Mouse (Mus musculus): ENCODE measurements at regions not wholly inside any gene's neighbourhood (a gene's known extent, or its start where the extent isn't known, plus 50 kb on each side); places are given as distances from the start of the nearest gene placed in this dataset.

GRCm38 (mm10) chr2:27590511-27590910, 75.6 kb downstream of the Wdr5 start:
- intact Hi-C loops (cut with DNase I), result no loop called here
- DNase-seq, result no peak

- intact Hi-C loops (cut with DNase I), result no loop called here
- DNase-seq, result no peak
Observed at GRCm38 (mm10) chr2:27591668-27592067, 76.7 kb downstream of the Wdr5 start.

- intact Hi-C loops (cut with DNase I), result no loop called here
- DNase-seq, result peak; percentile 66 to 76
Observed at GRCm38 (mm10) chr2:27593338-27593737, 78.4 kb downstream of the Wdr5 start.

GRCm38 (mm10) chr2:27595251-27595650, 80.3 kb downstream of the Wdr5 start:
- DNase-seq, result no peak
- intact Hi-C loops (cut with DNase I), result no loop called here

- intact Hi-C loops (cut with DNase I), result no loop called here
- peak; percentile 38 to 54 for DNase-seq
Observed at GRCm38 (mm10) chr2:27596217-27596616, 80.0 kb upstream of the Rxra start.

GRCm38 (mm10) chr2:27596966-27597365, 79.3 kb upstream of the Rxra start:
- peak; percentile 75 to 78 for DNase-seq
- intact Hi-C loops (cut with DNase I), result no loop called here

GRCm38 (mm10) chr2:27597901-27598300, 78.3 kb upstream of the Rxra start:
- intact Hi-C loops (cut with DNase I), result no loop called here
- no peak for DNase-seq

GRCm38 (mm10) chr2:27599061-27599768, 77.0 kb upstream of the Rxra start:
- peak; percentile 53 to 60 for DNase-seq
- intact Hi-C loops (cut with DNase I), result no loop called here

- intact Hi-C loops (cut with DNase I), result no loop called here
- no peak for DNase-seq
Observed at GRCm38 (mm10) chr2:27599769-27600167, 76.5 kb upstream of the Rxra start.

- no peak for DNase-seq
- intact Hi-C loops (cut with DNase I), result no loop called here
Observed at GRCm38 (mm10) chr2:27603333-27603732, 72.9 kb upstream of the Rxra start.

GRCm38 (mm10) chr2:27604588-27604987, 71.7 kb upstream of the Rxra start:
- no peak for DNase-seq
- intact Hi-C loops (cut with DNase I), result no loop called here

- intact Hi-C loops (cut with DNase I), result no loop called here
- DNase-seq, result no peak
Observed at GRCm38 (mm10) chr2:27606816-27607215, 69.4 kb upstream of the Rxra start.

GRCm38 (mm10) chr2:27621741-27622140, 54.5 kb upstream of the Rxra start:
- intact Hi-C loops (cut with DNase I), result no loop called here
- DNase-seq, result no peak

- DNase-seq, result no peak
- intact Hi-C loops (cut with DNase I), result no loop called here
Observed at GRCm38 (mm10) chr2:27624656-27625366, 51.4 kb upstream of the Rxra start.

Measured in heart, postnatal 36 days (tissue).